Mouse (Mus musculus) thymus, adult 2 months (tissue): ENCODE measurements around the gene Cenpn.

ENCODE experiments used
- CTCF ChIP-seq: fragments of 200-500 bp; IDR thresholded peaks from 2 replicates; pipeline ENCODE4 v1.5.1; 2012; ENCODE audit warnings: mild to moderate bottlenecking, control low read depth, low read length, moderate library complexity, borderline replicate concordance; ENCODE audit not compliant: control insufficient read depth, poor library complexity, insufficient read depth; ENCODE audit errors: extremely low read depth
- POLR2A ChIP-seq: fragments of 200-500 bp; IDR thresholded peaks from 2 replicates; pipeline ENCODE4 v1.6.1; 2012; ENCODE audit warnings: mild to moderate bottlenecking, low read length, control low read depth, moderate library complexity; ENCODE audit not compliant: control insufficient read depth, poor library complexity, insufficient read depth; ENCODE audit errors: extremely low read depth

- TF ChIP-seq POLR2A, result peak; percentile 75; the same call in 1 of the 2 replicates
- TF ChIP-seq CTCF, result 0 out of 2 replicates have a peak, but pooled peaks have one; percentile 6
Measured at GRCm38 (mm10) chr8:116921337-116922059, at the start of gene Cenpn, which contains the start of gene Cmc2.
